Mouse (Mus musculus) gastrocnemius, adult 8-10 months (tissue): ENCODE measurements at regions not wholly inside any gene's neighbourhood (a gene's known extent, or its start where the extent isn't known, plus 50 kb on each side); places are given as distances from the start of the nearest gene placed in this dataset.
A peak's percentile ranks its signal among the peaks of the same experiment; 100 is the strongest.

Experiments used
- DNase-seq, 2 experiments: peaks; one replicate each; pipeline ENCODE4 v3.0.0; 2022; ENCODE audit warnings: low spot score in 2 of 2

DNA sequence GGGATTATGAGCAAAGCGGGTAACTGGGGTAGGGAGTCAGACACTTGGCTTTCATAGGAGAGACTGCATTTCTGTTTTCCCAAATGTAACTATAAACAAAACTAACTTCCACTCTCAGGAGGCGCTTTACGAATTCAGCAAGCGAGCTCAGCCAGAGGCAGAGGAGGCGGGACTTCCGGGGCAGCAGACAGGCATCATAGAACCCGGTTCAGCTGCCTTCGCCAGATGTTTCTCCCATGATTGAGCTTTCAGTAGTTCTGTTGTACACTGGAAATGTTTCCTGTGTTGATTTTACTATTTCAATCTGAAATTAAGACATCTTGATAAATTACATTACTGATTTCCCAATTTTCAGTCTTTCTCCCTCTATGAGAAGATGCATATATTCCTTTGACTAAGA, 92.9 kb downstream of the Zfp365 start:
- DNase-seq, result no peak

DNA sequence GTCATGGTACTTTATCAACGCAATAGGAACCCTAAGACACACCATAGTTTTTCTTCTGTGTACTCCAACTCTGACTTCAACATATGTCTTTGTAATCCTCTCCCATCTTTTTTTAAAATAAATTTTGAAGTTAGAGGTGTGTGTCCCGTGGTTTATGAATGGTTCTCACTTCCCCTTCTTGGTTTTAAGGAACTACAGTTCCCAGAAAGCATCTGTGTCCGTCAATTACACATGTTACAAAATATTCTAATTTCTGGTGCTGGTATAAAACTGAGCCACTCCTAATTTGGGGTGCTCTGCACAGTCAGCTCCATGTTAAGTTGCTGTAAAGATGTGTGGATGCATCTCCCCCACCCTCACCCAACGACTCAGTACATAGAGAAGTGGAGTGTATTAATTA, 98.6 kb downstream of the Zfp365 start:
- DNase-seq, result no peak

DNA sequence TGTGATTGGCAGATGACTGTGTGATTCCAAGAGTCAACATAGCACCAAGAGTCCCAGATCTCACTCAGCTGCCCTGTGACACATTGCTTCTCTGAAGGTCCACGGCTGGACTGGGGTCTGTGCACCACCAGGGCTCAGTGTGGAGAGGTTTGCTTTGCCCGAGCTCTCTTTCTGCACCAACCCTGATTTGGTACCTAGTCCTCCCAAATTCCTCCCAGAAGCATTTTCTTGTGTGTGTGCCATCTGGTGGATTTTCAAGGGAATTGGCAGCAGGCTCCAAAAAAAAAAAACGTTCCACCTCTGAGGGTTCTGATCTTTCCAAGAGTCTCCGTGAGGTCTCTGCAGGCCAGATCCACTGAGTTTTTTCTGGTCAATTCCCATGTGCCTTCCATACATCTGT, 107.3 kb downstream of the Zfp365 start:
- no peak for DNase-seq

DNA sequence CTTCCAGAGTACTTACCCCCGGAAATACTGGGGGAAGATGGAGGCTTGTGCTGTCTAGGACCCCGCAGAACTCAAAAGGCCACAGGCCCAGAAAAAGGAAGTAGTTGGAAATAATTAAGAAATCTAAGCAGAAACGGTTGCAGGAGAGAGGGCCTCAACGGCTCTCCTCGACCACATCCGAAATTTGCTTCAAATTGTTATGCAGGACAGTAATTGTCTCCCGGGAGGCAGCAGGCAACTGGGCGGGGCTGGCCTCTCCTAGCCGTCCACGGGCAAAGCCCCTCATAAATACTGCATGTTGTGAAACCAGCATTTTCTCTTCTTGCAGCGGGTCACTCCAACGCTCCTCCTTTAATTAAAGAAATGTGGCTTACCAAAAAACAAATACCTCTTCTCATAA, 107.8 kb downstream of the Zfp365 start:
- DNase-seq, result no peak

DNA sequence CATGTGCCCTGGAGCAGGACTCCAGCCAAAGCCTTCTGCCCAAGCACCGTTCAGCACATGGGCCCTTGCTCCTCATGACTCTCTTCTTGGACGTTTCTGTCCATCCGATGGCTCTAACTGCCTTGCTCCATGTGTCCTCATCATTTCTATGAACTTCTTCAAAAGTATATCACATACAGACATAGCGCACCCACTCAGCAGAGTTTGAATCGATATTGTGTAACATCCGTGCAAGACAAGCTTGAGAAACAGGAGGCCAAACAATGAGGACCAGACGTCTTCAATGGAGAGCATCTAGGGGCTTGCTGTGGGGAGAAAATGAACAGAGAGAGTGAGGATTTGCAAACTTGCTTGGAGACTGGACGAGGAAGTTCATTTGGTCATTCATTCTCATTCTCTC, 110.3 kb downstream of the Zfp365 start:
- DNase-seq, result no peak

GRCm38 (mm10) chr10:67801619-67802018, 110.8 kb downstream of the Zfp365 start:
- no peak for DNase-seq

GRCm38 (mm10) chr10:67798991-67799390, 113.5 kb downstream of the Zfp365 start:
- DNase-seq, result no peak

DNA sequence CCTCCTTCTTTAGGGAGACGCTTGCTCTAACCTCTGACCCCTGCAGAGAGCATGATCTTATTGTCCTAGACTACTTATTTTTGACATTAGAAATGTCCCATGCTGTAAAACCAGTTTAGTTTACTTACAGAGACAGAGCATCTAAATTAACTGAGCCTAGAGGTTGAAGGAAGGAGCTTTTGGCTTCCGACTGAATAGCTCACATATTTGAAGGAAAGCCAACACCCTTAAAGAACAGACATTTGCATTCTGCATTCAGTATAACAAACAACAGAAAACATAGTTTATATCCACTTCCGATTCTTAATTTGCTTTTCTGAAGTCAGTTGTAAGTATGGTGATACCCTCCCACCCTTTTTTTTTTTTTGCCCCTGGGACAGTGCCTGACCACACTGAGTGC, 119.3 kb downstream of the Zfp365 start:
- no peak for DNase-seq

DNA sequence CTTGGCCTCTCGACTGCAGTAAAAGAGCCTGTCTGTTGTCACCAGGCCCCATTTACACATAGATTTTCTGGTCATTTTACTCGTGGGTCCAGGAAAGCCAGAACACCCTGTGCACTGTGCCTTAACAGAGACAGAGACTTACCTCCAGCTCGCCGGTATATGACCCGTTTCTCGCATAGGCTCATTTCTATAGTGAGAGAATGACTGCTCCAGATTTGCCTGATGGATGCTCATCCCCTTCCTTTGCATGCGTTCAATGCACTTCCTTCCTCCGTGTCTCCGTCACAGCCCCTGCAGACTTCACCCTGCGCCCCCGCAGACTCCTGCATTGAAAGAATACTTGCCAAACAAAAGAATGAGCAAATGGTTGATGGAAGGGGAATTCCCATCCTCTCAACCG, 122.8 kb downstream of the Zfp365 start:
- no peak for DNase-seq

- DNase-seq, result no peak
Measured at GRCm38 (mm10) chr10:67788116-67788515, 124.3 kb downstream of the Zfp365 start.

DNA sequence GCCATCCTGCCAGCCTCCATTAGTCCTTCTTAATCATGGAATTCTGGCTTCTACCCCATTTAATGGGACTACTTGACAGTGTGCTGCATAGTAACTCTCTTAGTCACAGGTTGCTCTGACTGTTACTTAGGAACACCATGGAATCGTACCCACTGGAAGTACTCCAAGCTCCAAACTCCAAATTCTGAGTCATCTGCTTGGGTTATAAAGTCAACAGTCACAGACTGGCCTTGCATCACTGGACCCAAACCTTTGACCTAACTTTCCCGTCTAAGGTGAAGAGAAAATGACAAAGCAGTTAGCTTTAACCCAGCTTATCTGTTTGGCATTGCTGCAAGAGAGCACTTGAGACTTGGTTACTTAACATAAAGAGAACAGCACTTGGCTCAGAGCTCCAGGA, 126.9 kb downstream of the Zfp365 start:
- peak in 1 of 2 experiments; percentile 35 for DNase-seq

GRCm38 (mm10) chr10:67778341-67778740, 134.1 kb downstream of the Zfp365 start:
- no peak for DNase-seq

DNA sequence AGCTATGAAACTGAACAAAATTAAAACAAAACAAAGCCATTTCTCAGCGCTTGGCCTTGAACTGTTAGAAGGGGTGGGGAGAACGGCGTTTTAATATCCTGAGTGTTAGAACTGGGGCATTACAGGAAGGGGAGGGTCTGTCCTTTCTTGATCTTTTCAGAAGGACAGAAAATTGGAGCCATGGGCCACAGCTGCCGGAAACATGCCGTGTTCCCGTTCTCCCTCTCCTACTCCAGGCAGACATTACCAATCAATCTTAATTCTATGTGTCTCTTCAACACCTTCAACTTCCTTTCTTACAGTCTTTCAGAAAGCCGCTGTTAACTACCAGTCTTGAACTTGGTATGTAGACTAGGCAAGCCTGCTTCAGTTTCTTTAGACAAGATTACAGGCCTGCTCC, 134.7 kb downstream of the Zfp365 start:
- no peak for DNase-seq

DNA sequence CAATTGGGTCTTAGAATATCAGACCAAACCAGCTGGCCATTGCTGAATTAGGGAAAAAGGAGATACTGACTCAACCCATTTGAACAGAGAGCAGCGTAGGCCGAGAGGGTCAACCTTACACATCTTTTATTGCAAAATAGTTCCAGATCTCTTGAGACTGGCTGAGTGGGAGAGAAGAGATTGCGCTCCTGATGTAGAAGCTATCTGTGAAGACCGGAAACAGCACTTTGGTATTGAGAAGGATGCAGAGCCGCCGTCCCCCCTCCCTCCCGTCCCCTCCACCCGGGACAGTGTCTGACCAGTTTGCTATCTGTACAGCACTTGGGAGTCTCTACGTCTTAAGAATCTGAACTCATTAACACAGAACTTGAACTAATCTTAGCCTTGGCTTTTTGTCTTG, 135.6 kb downstream of the Zfp365 start:
- no peak for DNase-seq

DNA sequence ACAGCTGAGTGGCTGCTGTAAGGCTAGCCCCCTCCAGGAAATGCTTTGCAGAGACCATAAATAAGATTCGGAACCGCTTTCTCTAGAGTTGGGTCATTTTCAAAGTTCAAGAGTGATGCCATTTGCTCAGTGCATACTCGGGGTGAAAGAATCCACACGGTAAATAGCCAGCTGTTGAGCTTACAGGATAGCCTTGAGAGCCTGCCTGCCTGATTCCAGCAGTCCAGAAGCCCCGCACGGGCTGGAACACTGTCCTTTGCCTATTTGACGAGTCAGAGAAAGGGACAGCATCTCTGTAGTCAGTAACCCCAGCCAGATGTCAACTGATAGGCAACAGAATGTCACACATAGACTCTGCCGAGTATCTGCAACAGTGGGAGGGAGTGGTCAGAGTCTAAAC, 140.7 kb downstream of the Zfp365 start:
- DNase-seq, result no peak

DNA sequence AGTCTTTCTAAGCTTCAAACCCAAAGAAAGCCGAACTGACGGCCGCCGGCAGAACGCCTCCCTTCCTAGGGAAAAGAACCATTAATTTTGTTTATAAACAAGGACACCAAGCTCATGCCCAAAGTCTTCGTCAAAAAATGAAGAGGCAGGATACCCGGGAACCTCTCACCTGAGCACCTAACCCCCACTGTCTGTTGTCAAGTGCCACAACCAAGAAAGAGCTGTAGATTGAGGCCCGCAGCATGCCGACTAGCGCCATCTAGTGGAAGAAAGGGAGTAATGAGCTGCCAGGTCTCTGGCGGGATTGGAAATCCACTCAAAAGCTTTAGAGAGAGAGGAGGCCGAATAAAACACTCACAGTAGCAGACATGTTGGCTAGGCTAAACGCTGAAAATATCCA, 146.4 kb downstream of the Zfp365 start:
- DNase-seq, result peak in 1 of 2 experiments; percentile 24

- DNase-seq, result peak; percentile 24 to 41
Measured at GRCm38 (mm10) chr10:67760424-67760823, 152.0 kb downstream of the Zfp365 start.

- DNase-seq, result no peak
Measured at GRCm38 (mm10) chr10:67748121-67748520, 164.3 kb downstream of the Zfp365 start.

GRCm38 (mm10) chr10:67747461-67747860, 165.0 kb downstream of the Zfp365 start:
- no peak for DNase-seq

GRCm38 (mm10) chr10:67746140-67746539, 166.3 kb downstream of the Zfp365 start:
- DNase-seq, result no peak

GRCm38 (mm10) chr10:67743561-67743960, 168.9 kb downstream of the Zfp365 start:
- no peak for DNase-seq

DNA sequence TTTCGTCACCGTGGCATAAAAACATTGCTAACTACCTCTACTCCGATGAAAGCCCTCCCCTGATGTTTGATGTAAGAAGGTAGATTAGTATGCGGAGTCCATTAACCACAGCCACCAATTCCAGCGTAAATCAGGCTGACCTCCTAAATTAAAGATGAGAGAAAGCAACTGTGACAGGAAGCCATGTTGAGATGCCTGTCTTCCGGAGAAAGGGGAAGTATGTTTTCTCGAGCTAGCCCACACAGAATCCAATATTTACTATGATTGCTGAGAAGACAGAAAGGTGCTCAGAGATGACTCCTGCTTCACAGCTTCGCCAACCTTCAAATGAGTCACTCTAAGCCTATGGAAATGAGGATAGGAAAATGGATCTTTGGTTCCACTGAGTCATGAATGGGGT, 169.6 kb downstream of the Zfp365 start:
- DNase-seq, result no peak

GRCm38 (mm10) chr10:67742305-67742704, 170.2 kb downstream of the Zfp365 start:
- no peak for DNase-seq

DNA sequence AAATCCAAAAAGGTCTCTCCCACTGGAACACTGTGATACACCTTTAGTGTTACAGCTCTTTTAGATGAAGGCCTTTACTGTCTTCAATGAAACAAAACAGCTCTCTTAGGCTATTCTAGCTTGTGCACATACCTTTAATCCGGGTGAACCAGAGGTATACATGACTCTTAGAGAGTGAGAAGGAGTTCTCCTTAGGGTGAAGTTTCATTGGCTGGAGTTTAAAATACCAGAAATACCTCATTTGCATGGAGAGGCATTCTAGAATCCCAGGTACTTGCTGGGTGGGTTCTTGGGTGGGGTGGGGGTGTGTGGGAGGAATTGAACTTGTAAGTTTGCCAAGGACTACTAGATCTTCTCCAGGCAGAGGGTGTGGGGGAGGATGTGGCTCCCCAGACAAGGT, 173.3 kb downstream of the Zfp365 start:
- no peak for DNase-seq

DNA sequence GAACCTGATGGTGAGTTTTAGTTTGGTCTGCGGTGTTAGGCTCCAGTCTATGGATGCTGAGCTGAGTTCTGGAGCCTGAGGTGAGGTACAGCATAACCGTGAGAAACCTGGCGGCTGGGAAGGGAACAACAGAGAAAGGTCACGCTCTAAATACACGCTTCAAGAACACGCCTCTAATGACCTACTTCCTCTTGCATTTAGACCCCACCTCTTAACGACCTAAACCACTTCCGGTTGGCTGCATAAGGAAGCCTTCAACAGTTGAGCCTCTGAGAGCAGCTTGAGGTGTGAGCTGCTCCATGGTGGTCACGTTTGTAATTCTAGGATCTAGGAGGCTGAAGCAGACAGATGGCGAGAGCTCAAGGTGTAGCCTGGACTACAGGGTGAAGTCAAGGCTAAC, 175.8 kb downstream of the Zfp365 start:
- no peak for DNase-seq
